Mouse (Mus musculus): ENCODE measurements around the gene Spindoc. TPM values are rescaled to one million over a fixed set of nuclear protein-coding genes. Genes with fewer than 3 reads are reported as not detected.

The Spindoc gene
- total RNA-seq, 4 experiments from 2014 or later = 20.3 to 27.0 (median 25.5) TPM

GRCm38 (mm10) chr19:7334049-7334448 lies 48.7 kb downstream of the Spindoc start:
- DNase-seq = no peak

GRCm38 (mm10) chr19:7321391-7321790 lies 61.4 kb downstream of the Spindoc start:
- no peak for DNase-seq

DNA sequence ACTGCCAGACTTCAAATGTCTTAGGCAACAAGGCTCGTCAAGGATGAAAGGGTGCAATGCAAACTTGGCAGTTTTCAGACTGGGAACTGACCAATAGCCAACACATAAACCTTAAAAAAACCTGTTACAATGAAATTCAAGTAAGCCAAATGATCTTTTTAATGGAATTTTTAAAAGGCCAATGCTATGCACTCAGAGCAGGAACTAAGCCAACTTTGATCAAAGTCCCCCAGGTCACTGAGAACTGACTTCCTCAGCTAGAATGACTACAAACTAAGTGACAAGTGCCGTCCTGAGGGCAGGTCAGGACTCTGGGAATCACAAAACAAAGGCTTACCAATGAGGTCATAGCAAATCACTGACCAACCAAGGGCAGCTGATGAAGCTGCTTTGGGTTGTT lies 62.6 kb downstream of the Spindoc start:
- no peak for DNase-seq

DNA sequence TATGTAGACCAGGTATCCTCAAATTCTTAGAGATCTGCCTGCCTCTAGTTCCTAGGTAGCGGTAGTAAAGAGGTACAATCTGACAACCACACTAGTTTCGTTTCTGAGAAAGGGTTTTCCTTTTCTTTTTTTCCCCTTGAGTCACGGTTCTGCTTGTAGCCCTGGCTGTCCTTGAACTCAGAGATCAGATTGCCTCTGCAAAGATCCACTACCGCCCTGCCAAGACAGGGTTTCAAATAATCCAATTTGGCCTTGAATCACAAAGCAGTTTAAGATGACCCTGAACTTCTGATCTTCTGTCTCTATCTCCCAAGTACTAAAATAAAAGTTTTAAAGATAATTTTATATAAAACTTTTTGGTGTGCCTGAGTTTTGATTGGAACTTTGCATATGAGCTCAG lies 65.1 kb downstream of the Spindoc start:
- DNase-seq = no peak

DNA sequence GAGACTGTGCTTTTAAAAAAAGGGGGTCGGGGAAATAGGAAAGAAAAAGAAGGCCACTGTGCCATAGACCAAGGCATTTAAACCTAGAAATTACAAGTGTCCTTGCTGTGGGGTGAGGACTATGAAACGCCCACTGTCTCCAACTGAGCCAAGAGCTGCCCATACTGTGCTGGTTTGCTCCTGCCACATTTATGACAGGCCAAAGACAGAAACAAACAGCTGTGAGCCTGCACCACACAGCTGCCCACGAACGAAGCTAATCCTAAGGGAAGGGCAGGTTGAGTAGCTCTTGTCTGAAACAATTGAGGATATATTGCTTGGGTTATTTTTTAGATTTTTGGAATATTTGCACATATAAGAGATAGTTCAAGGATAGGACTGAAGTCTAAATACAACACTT lies 66.0 kb downstream of the Spindoc start:
- no peak for DNase-seq

DNA sequence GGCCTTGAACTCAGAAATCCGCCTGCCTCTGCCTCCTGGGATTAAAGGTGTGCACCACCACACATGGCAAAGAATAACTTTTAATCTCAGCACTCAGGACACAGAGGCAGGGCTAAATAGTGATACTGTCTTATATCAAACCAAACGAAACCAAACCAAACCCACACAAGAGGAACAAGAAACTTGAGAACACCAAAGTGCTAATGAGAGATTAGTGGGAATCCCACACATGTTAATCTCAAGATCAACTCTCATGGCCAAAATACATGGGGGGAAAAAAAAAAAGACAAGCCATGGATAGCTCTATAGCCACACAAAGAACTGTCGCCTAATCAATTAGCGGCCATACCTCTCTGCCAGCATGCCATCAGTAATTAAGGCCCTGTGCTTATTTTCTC lies 67.2 kb downstream of the Spindoc start:
- no peak for DNase-seq

DNA sequence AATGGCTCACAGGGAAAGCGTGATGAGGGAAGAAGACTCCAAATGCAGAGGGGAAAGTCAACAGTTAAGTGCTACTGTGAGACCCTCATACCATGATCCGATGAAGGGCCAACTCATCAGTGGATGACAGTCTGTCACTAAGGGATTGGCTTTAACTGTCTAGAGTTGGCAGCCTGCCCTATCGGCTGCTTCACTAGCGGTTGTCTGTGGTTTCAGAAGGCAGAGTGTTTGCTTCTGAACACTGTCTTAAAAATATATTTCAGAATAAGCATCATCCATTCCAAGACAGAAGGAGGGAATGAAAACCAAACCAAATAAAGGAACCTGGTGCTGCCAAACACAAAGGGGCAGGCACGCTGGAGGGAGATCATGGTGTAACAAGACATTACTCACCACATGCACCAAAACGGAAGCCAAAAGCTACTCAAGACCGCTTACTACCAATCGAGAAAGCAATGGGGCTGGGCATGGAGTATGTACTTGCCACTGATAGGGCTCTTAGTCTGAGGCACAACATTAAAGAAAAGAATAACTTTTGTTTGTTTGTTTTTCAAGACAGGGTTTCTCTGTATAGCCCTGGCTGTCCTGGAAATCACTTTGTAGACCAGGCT lies 67.7 kb downstream of the Spindoc start:
- no peak for DNase-seq

- DNase-seq = no peak
Observed at GRCm38 (mm10) chr19:7313660-7314059, 69.1 kb downstream of the Spindoc start.

GRCm38 (mm10) chr19:7311306-7311705 lies 71.5 kb downstream of the Spindoc start:
- no peak for DNase-seq

DNA sequence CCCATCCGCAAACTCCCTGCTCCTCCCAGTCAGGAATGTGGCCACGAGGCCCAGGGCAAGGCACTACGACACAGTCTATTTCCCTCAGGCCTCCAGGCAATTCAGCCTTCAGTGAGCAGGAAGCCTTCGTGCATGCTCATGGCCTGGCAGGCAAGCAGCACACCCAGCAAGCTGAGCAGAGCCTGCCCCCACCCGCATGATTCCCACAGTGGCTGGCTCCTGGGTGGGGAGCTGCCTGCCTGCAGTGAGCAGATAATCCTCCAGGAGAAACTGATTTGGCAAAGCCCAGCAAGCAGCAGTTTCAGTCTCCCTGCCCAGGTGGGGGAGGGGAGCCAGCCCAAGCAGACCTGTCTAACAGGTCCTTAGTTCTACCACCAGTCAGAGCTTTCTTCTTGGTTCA lies 72.1 kb downstream of the Spindoc start:
- no peak for DNase-seq

- no peak for DNase-seq
Observed at GRCm38 (mm10) chr19:7309738-7310330, 73.0 kb downstream of the Spindoc start.

DNA sequence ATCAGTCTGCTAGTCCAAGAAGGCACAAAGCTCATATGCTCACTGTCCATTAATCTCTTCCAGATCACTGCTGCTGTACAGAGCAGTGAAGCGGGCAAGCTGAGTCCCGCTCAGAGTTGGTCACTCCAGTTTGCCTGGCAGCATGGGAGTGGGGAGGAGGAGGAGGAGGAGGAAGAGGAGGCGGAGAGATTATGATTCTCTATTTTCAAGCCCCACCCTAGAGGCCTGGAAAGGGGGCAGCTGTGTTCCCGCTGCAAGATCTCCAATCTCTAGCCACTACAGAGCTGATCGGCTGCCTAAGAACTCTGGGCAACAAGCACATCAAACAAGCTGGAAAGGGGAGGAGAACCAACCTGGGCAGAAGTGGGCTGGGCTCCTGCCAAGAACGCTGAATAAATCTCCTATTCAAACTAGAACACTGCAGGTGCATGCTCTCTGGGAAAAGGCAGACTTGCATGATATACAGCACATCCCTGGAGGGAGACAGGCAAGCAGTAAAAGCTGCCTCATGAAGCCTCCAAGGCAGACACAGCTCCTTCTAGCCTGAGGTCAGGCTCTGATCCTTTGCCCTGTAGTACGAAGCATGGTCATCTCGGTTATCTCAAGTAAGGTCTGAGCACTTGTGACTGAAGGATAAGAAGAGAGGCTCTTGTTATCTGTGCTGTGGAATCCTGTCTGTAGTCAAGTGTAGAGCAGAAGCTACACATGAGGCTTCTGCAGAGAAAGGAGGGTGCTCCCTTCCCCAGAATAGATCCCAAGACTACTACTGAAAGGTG lies 74.6 kb downstream of the Spindoc start:
- DNase-seq = no peak

GRCm38 (mm10) chr19:7306968-7307367 lies 75.8 kb downstream of the Spindoc start:
- no peak for DNase-seq

- DNase-seq = no peak
Observed at GRCm38 (mm10) chr19:7305380-7306310, 77.1 kb downstream of the Spindoc start.

GRCm38 (mm10) chr19:7304801-7305200 lies 78.0 kb downstream of the Spindoc start:
- DNase-seq = no peak

Small RNA genes lying within 50 kb of the gene (microRNA-seq; reads per million reads assigned to microRNA genes)
- 0 to 0.18 reads per million in 2 experiments for gene Mir6991

Other genes starting within 250 kb of the Spindoc start
- gene Otub1, start 176.7 kb downstream of the Spindoc start, total RNA-seq (2022) = 100 to 1,000 TPM; 127 to 182 (median 149) TPM
- gene Cox8a, start 165.4 kb downstream of the Spindoc start, total RNA-seq (2022) = 100 to 1,000 TPM; 725 to 927 (median 846) TPM
- gene Naa40, start 141.8 kb downstream of the Spindoc start, total RNA-seq (2022) = 10 to 100 TPM; 20.9 to 27.4 (median 24.4) TPM
- 1 to 10 TPM; 3.8 to 7.5 (median 5.3) TPM for gene Rcor2, start 115.7 kb downstream of the Spindoc start, total RNA-seq (2022)
- gene Mark2, start 41.1 kb downstream of the Spindoc start, total RNA-seq (2022) = 10 to 100 TPM; 66.7 to 95.6 (median 79.8) TPM
- 10 to 100 TPM; 20.2 to 29.5 (median 27.3) TPM for gene 2700081O15Rik, start 34.6 kb upstream of the Spindoc start, total RNA-seq (2022)
- gene Rtn3, start 100.3 kb upstream of the Spindoc start, total RNA-seq (2022) = 100 to 1,000 TPM; 117 to 159 (median 137) TPM
- gene Atl3, start 111.0 kb upstream of the Spindoc start, total RNA-seq (2022) = 100 to 1,000 TPM; 126 to 140 (median 136) TPM
- 10 to 100 TPM; 50.3 to 83.3 (median 57.3) TPM for gene Pla2g16, start 174.5 kb upstream of the Spindoc start, total RNA-seq (2022)
- gene Lgals12, start 224.2 kb upstream of the Spindoc start, total RNA-seq (2022) = 10 to 100 TPM; 10.0 to 28.4 (median 13.1) TPM
- gene Hrasls5, start 229.5 kb upstream of the Spindoc start, total RNA-seq (2022) = under 1 TPM in 2 of 4 experiments, not detected in 2; 0.23 to 0.59 TPM